Mouse (Mus musculus): ENCODE results near the gene Usp39. TPM values are rescaled to one million over a fixed set of nuclear protein-coding genes. Genes with fewer than 3 reads are reported as not detected.
A peak's percentile ranks its signal among the peaks of the same experiment; 100 is the strongest.

Gene Usp39
- polyA plus RNA-seq, 1 experiment from 2014 or later: 116 TPM

GRCm38 (mm10) chr6:72358086-72358764 lies 13.2 kb upstream of the Usp39 start:
- ATAC-seq (ENCODE audit: low FRiP score) (no peak), DNase-seq (ENCODE audit: low spot score, missing footprints) (no peak)
- Histone ChIP-seq H3K9ac (ENCODE audit: low read length) (no peak overlapping the region), H3K27me3 (ENCODE audit: control insufficient read depth, insufficient read depth, low read length) (no peaks in the 10 kb centered on the region), H3K36me3 (ENCODE audit: control insufficient read depth, insufficient read depth, low read length) (peaks cover 2% of the 10 kb centered on the region; the same call in 1 of the 2 replicates), H3K4me3 (ENCODE audit: low read depth, low read length) (no peak overlapping the region), H3K27ac (ENCODE audit: low read depth, low read length) (no peak overlapping the region), H3K4me2 (no peak overlapping the region), H3K4me1 (ENCODE audit: control insufficient read depth, insufficient read depth, low read length) (peaks cover 15% of the 10 kb centered on the region), H3K9me3 (ENCODE audit: control insufficient read depth, low read length) (no peaks in the 10 kb centered on the region)
- WGBS: 91% methylated on average over 10 of the region's 10 CpGs

GRCm38 (mm10) chr6:72357164-72358079 lies 12.4 kb upstream of the Usp39 start:
- Histone ChIP-seq H3K9me3 (ENCODE audit: control insufficient read depth, low read length) (no peaks in the 10 kb centered on the region), H3K27ac (ENCODE audit: low read depth, low read length) (no peak overlapping the region), H3K4me2 (no peak overlapping the region), H3K4me3 (ENCODE audit: low read depth, low read length) (no peak overlapping the region), H3K4me1 (ENCODE audit: control insufficient read depth, insufficient read depth, low read length) (peaks cover 12% of the 10 kb centered on the region), H3K9ac (ENCODE audit: low read length) (no peak overlapping the region), H3K36me3 (ENCODE audit: control insufficient read depth, insufficient read depth, low read length) (peaks cover 2% of the 10 kb centered on the region; the same call in 1 of the 2 replicates), H3K27me3 (ENCODE audit: control insufficient read depth, insufficient read depth, low read length) (no peaks in the 10 kb centered on the region)
- DNase-seq (ENCODE audit: low spot score, missing footprints) (no peak), ATAC-seq (ENCODE audit: low FRiP score) (no peak)
- 79% methylated on average over 5 of the region's 5 CpGs for WGBS

- ATAC-seq (ENCODE audit: low FRiP score) (peak; percentile 30), DNase-seq (ENCODE audit: low spot score, missing footprints) (no peak)
- H3K27ac ChIP-seq (ENCODE audit: low read depth, low read length): no peak overlapping the region
- WGBS: 34% methylated on average over 8 of the region's 8 CpGs
- peak overlapping the region; percentile 47 for H3K4me3 ChIP-seq (ENCODE audit: low read depth, low read length)
- no peaks in the 10 kb centered on the region for H3K9me3 ChIP-seq (ENCODE audit: control insufficient read depth, low read length)
- peaks cover 3% of the 10 kb centered on the region; the same call in 1 of the 2 replicates for H3K36me3 ChIP-seq (ENCODE audit: control insufficient read depth, insufficient read depth, low read length)
- no peaks in the 10 kb centered on the region for H3K27me3 ChIP-seq (ENCODE audit: control insufficient read depth, insufficient read depth, low read length)
- H3K4me2 ChIP-seq: peak overlapping the region; percentile 93
- H3K4me1 ChIP-seq (ENCODE audit: control insufficient read depth, insufficient read depth, low read length): peaks cover 6% of the 10 kb centered on the region
- peak overlapping the region; percentile 68 for H3K9ac ChIP-seq (ENCODE audit: low read length)
These were observed 11.1 kb upstream of the Usp39 start for GRCm38 (mm10) chr6:72356001-72356532.

- H3K9ac ChIP-seq (ENCODE audit: low read length): peak within 1 kb of the TSS; percentile 68
- ATAC-seq (ENCODE audit: low FRiP score) (peak; percentile 94), DNase-seq (ENCODE audit: low spot score, missing footprints) (peak; percentile 96)
- under 1% methylated on average over 71 of the region's 71 CpGs for WGBS
- no peak within 1 kb of the TSS for H3K27ac ChIP-seq (ENCODE audit: low read depth, low read length)
- H3K4me1 ChIP-seq (ENCODE audit: control insufficient read depth, insufficient read depth, low read length): peaks cover 6% of the 10 kb centered on the region
- peak within 1 kb of the TSS; percentile 93 for H3K4me2 ChIP-seq
- H3K9me3 ChIP-seq (ENCODE audit: control insufficient read depth, low read length): no peaks in the 10 kb centered on the region
- H3K27me3 ChIP-seq (ENCODE audit: control insufficient read depth, insufficient read depth, low read length): no peaks in the 10 kb centered on the region
- peaks cover 4% of the 10 kb centered on the region; the same call in 1 of the 2 replicates for H3K36me3 ChIP-seq (ENCODE audit: control insufficient read depth, insufficient read depth, low read length)
- peak within 1 kb of the TSS; percentile 47 for H3K4me3 ChIP-seq (ENCODE audit: low read depth, low read length)
These were observed 10.3 kb upstream of the Usp39 start, which contains the start of gene Tmem150a for GRCm38 (mm10) chr6:72355066-72355911. Gene Tmem150a (plus strand): TSS chr6:72355447.

- WGBS: 71% methylated on average over 1 of the region's 1 CpGs
- Histone ChIP-seq H3K4me3 (ENCODE audit: low read depth, low read length) (no peak overlapping the region), H3K27ac (ENCODE audit: low read depth, low read length) (no peak overlapping the region), H3K9me3 (ENCODE audit: control insufficient read depth, low read length) (no peaks in the 10 kb centered on the region), H3K36me3 (ENCODE audit: control insufficient read depth, insufficient read depth, low read length) (peaks cover 4% of the 10 kb centered on the region), H3K4me1 (ENCODE audit: control insufficient read depth, insufficient read depth, low read length) (peaks cover 6% of the 10 kb centered on the region), H3K4me2 (no peak overlapping the region), H3K27me3 (ENCODE audit: control insufficient read depth, insufficient read depth, low read length) (no peaks in the 10 kb centered on the region), H3K9ac (ENCODE audit: low read length) (no peak overlapping the region)
- no peak for ATAC-seq (ENCODE audit: low FRiP score)
- no peak for DNase-seq (ENCODE audit: low spot score, missing footprints)
These were observed 9.0 kb upstream of the Usp39 start for GRCm38 (mm10) chr6:72354025-72354424.

GRCm38 (mm10) chr6:72352636-72353405 lies 7.8 kb upstream of the Usp39 start:
- no peaks in the 10 kb centered on the region for H3K27me3 ChIP-seq (ENCODE audit: control insufficient read depth, insufficient read depth, low read length)
- ATAC-seq (ENCODE audit: low FRiP score): no peak
- H3K4me3 ChIP-seq (ENCODE audit: low read depth, low read length): no peak overlapping the region
- H3K9me3 ChIP-seq (ENCODE audit: control insufficient read depth, low read length): no peaks in the 10 kb centered on the region
- WGBS: 80% methylated on average over 5 of the region's 5 CpGs
- no peak for DNase-seq (ENCODE audit: low spot score, missing footprints)
- no peak overlapping the region for H3K27ac ChIP-seq (ENCODE audit: low read depth, low read length)
- peaks cover 14% of the 10 kb centered on the region for H3K4me1 ChIP-seq (ENCODE audit: control insufficient read depth, insufficient read depth, low read length)
- H3K4me2 ChIP-seq: no peak overlapping the region
- peaks cover 5% of the 10 kb centered on the region; the same call in 1 of the 2 replicates for H3K36me3 ChIP-seq (ENCODE audit: control insufficient read depth, insufficient read depth, low read length)
- H3K9ac ChIP-seq (ENCODE audit: low read length): no peak overlapping the region

GRCm38 (mm10) chr6:72350214-72350613 lies 5.2 kb upstream of the Usp39 start:
- Histone ChIP-seq H3K4me2 (no peak overlapping the region), H3K4me1 (ENCODE audit: control insufficient read depth, insufficient read depth, low read length) (peaks cover 18% of the 10 kb centered on the region), H3K9ac (ENCODE audit: low read length) (no peak overlapping the region), H3K36me3 (ENCODE audit: control insufficient read depth, insufficient read depth, low read length) (peaks cover 5% of the 10 kb centered on the region; the same call in 1 of the 2 replicates), H3K9me3 (ENCODE audit: control insufficient read depth, low read length) (no peaks in the 10 kb centered on the region), H3K4me3 (ENCODE audit: low read depth, low read length) (no peak overlapping the region), H3K27ac (ENCODE audit: low read depth, low read length) (no peak overlapping the region), H3K27me3 (ENCODE audit: control insufficient read depth, insufficient read depth, low read length) (no peaks in the 10 kb centered on the region)
- ATAC-seq (ENCODE audit: low FRiP score): no peak
- WGBS: 94% methylated on average over 2 of the region's 2 CpGs
- DNase-seq (ENCODE audit: low spot score, missing footprints): no peak

- no peak for ATAC-seq (ENCODE audit: low FRiP score)
- WGBS: 82% methylated on average over 10 of the region's 10 CpGs
- H3K9me3 ChIP-seq (ENCODE audit: control insufficient read depth, low read length): no peaks in the 10 kb centered on the region
- no peak overlapping the region for H3K27ac ChIP-seq (ENCODE audit: low read depth, low read length)
- no peak for DNase-seq (ENCODE audit: low spot score, missing footprints)
- no peaks in the 10 kb centered on the region for H3K27me3 ChIP-seq (ENCODE audit: control insufficient read depth, insufficient read depth, low read length)
- H3K4me2 ChIP-seq: peak overlapping the region; percentile 55
- no peak overlapping the region for H3K9ac ChIP-seq (ENCODE audit: low read length)
- H3K4me3 ChIP-seq (ENCODE audit: low read depth, low read length): 0 out of 2 replicates have a peak overlapping the region, but pooled peaks have one; percentile 65
- peaks cover 21% of the 10 kb centered on the region for H3K4me1 ChIP-seq (ENCODE audit: control insufficient read depth, insufficient read depth, low read length)
- H3K36me3 ChIP-seq (ENCODE audit: control insufficient read depth, insufficient read depth, low read length): peaks cover 5% of the 10 kb centered on the region; the same call in 1 of the 2 replicates
These were observed 3.4 kb upstream of the Usp39 start for GRCm38 (mm10) chr6:72348411-72348810.
